Mouse (Mus musculus) heart, embryonic 10.5 days (tissue): ENCODE data around the gene Tas2r122. TPM values are rescaled to one million over a fixed set of nuclear protein-coding genes. Genes with fewer than 3 reads are reported as not detected.
"Not testable (repeated sequence)": the region's sequence is repeated elsewhere in the genome, so short reads cannot be mapped to it uniquely, and the experiment has no call there.

Source experiments
- DNase-seq: peaks from one replicate; pipeline ENCODE4 v3.0.0-alpha.2; 2017; ENCODE audit warnings: low spot score
- H3K27ac ChIP-seq: fragments of 300-500 bp; sonication (generic); 2 replicates; pipeline ENCODE4 v1.5.1; 2016; ENCODE audit warnings: mild to moderate bottlenecking
- H3K27me3 ChIP-seq: fragments of 300-500 bp; sonication (generic); 2 replicates; pipeline ENCODE4 v1.6.1; 2016; ENCODE audit warnings: mild to moderate bottlenecking; ENCODE audit not compliant: poor library complexity, insufficient read depth, severe bottlenecking
- H3K36me3 ChIP-seq: fragments of 300-500 bp; sonication (generic); 2 replicates; pipeline ENCODE4 v1.6.1; 2016; ENCODE audit warnings: mild to moderate bottlenecking, moderate library complexity
- H3K4me1 ChIP-seq: fragments of 300-500 bp; sonication (generic); 2 replicates; pipeline ENCODE4 v1.6.1; 2016; ENCODE audit warnings: mild to moderate bottlenecking
- H3K4me3 ChIP-seq: fragments of 300-500 bp; sonication (generic); 2 replicates; pipeline ENCODE4 v1.5.1; 2016; ENCODE audit warnings: mild to moderate bottlenecking, moderate library complexity
- H3K9me3 ChIP-seq: fragments of 300-500 bp; sonication (generic); 2 replicates; pipeline ENCODE4 v1.6.1; 2016; ENCODE audit warnings: mild to moderate bottlenecking, moderate library complexity
- WGBS: fragments of 180-500 bp; shearing (Covaris S2); methylation state at CpG from one replicate; pipeline ENCODE4 v1.1.7; 2016; 5-methylcytosine and 5-hydroxymethylcytosine counted together
- polyA plus RNA-seq: library from polyadenylated mRNA; unstranded; fragments of >200 nt; fragmentation: Nextera tagmentation; extraction: Ambion mirVana; gene quantifications from 2 replicates; pipeline ENCODE4 v1.2.1, GENCODE M21; 2016

The Tas2r122 gene
- not detected in 2 replicates for polyA plus RNA-seq

DNA sequence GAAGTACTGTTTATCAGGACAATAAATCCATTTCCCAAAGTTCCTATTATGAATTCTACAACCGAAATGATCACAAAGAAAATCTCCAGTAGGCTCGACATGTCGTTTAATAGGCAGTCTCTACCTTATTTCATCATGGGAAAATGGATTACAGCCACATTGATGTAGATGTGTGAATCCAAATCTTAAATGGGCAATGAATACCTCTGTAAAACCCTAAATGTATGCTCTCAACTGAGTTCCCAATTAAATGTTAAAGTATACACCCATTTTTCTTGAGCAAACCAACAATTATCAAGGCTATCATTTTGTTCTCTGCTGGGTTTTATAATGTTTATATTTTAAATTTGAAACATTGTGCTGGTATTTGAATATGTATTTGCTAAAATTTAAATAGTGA lies at the start of gene Tas2r122:
TSS of gene Tas2r122 (minus strand) at position 101 of the 400 bp plus-strand sequence.
- Histone ChIP-seq H3K4me3 (no peak within 1 kb of the TSS), H3K4me1 (no peaks in the 10 kb centered on the region), H3K27ac (no peak within 1 kb of the TSS), H3K36me3 (no peaks in the 10 kb centered on the region), H3K9me3 (no peaks in the 10 kb centered on the region), H3K27me3 (no peaks in the 10 kb centered on the region)
- WGBS = 85% methylated on average over 3 of the region's 3 CpGs
- no peak for DNase-seq

GRCm38 (mm10) chr6:132754430-132754829 lies 42.7 kb upstream of the Tas2r122 start, which contains the start of gene Tas2r124:
TSS of gene Tas2r124 (plus strand) at chr6:132754730.
- Histone ChIP-seq H3K4me3 (no peak within 1 kb of the TSS), H3K9me3 (no peaks in the 10 kb centered on the region), H3K4me1 (no peaks in the 10 kb centered on the region), H3K27me3 (no peaks in the 10 kb centered on the region), H3K27ac (no peak within 1 kb of the TSS), H3K36me3 (no peaks in the 10 kb centered on the region)
- no peak for DNase-seq
- 81% methylated on average over 1 of the region's 1 CpGs for WGBS

DNA sequence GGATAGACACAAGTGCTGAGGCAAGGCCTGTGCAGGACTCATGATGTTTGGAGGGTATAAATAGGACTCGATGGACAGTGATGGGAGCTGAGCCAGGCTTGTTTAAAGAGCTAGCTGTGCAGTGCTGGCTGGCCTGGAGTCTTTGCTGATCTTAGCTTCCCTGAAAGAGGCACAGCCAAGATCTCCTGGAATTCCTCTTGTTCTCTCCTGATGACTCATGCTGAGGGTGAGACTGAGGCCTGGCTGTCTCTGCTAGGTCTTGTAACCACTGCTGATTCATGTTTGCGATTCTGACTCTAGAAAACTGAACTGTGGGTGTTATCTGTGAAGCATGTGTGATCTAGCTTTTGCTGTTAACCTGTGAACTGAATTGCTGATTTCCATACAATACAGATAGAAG lies 38.5 kb upstream of the Tas2r122 start:
- H3K36me3 ChIP-seq = no peaks in the 10 kb centered on the region
- no peak for DNase-seq
- WGBS = 64% methylated on average over 2 of the region's 2 CpGs
- no peaks in the 10 kb centered on the region for H3K27me3 ChIP-seq
- H3K27ac ChIP-seq = no peak overlapping the region
- H3K4me1 ChIP-seq = no peaks in the 10 kb centered on the region
- no peak overlapping the region for H3K4me3 ChIP-seq
- no peaks in the 10 kb centered on the region for H3K9me3 ChIP-seq

GRCm38 (mm10) chr6:132737935-132738334 lies 26.2 kb upstream of the Tas2r122 start, which contains the start of gene Tas2r115:
TSS of gene Tas2r115 (minus strand) at chr6:132738035.
- H3K27ac ChIP-seq = no peak within 1 kb of the TSS
- 70% methylated on average over 2 of the region's 2 CpGs for WGBS
- no peak within 1 kb of the TSS for H3K4me3 ChIP-seq
- no peak for DNase-seq
- no peaks in the 10 kb centered on the region for H3K27me3 ChIP-seq
- H3K4me1 ChIP-seq = no peaks in the 10 kb centered on the region
- no peaks in the 10 kb centered on the region for H3K9me3 ChIP-seq
- H3K36me3 ChIP-seq = no peaks in the 10 kb centered on the region

DNA sequence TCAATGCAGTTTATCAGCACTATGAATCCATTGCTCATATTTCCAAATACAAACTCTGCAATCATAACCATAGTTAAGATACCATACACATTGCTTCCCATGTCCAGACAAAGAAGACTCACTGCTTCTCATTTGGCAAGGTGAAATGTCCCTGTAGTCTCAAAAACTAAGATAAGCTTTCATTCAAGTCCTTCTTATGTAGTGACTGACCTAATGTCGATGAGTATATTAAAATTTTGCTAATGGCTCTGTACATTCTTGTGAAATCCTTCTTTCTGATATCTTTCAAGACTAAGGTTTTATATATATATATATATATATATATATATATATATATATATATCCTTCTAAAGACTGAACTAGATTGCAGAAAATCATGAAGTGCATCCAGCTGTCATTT lies 10.8 kb downstream of the Tas2r122 start, which contains the start of gene Tas2r121:
TSS of gene Tas2r121 (minus strand) at position 101 of the 400 bp plus-strand sequence.
- no peaks in the 10 kb centered on the region for H3K4me1 ChIP-seq
- H3K9me3 ChIP-seq = no peaks in the 10 kb centered on the region
- no peaks in the 10 kb centered on the region for H3K36me3 ChIP-seq
- no peak within 1 kb of the TSS for H3K4me3 ChIP-seq
- no peaks in the 10 kb centered on the region for H3K27me3 ChIP-seq
- no peak within 1 kb of the TSS for H3K27ac ChIP-seq
- 72% methylated on average over 1 of the region's 1 CpGs for WGBS
- no peak for DNase-seq

- not testable (repeated sequence) for H3K4me3 ChIP-seq, H3K27me3 ChIP-seq, H3K27ac ChIP-seq, DNase-seq, H3K4me1 ChIP-seq, H3K36me3 ChIP-seq, H3K9me3 ChIP-seq
- WGBS = 79% methylated on average over 7 of the region's 7 CpGs
Observed at GRCm38 (mm10) chr6:132691596-132691995, 20.1 kb downstream of the Tas2r122 start.

Other genes starting within 250 kb of the Tas2r122 start
- not detected in 2 replicates for gene Prh1, start 142.1 kb downstream of the Tas2r122 start, polyA plus RNA-seq
- not detected in 2 replicates for gene Prp2, start 116.0 kb downstream of the Tas2r122 start, polyA plus RNA-seq
- not detected in 2 replicates for gene A630073D07Rik, start 60.4 kb downstream of the Tas2r122 start, polyA plus RNA-seq
- gene Tas2r120, start 55.0 kb downstream of the Tas2r122 start, polyA plus RNA-seq = not detected in 2 replicates
- gene Tas2r121, start 10.9 kb downstream of the Tas2r122 start, polyA plus RNA-seq = not detected in 2 replicates
- gene Tas2r115, start 26.1 kb upstream of the Tas2r122 start, polyA plus RNA-seq = not detected in 2 replicates
- gene Tas2r124, start 42.8 kb upstream of the Tas2r122 start, polyA plus RNA-seq = not detected in 2 replicates
- not detected in 2 replicates for gene Tas2r102, start 50.2 kb upstream of the Tas2r122 start, polyA plus RNA-seq
- gene Tas2r136, start 66.2 kb upstream of the Tas2r122 start, polyA plus RNA-seq = not detected in 2 replicates
- gene Tas2r117, start 90.9 kb upstream of the Tas2r122 start, polyA plus RNA-seq = not detected in 2 replicates
- gene Tas2r123, start 135.2 kb upstream of the Tas2r122 start, polyA plus RNA-seq = not detected in 2 replicates
- gene Tas2r116, start 143.5 kb upstream of the Tas2r122 start, polyA plus RNA-seq = not detected in 2 replicates
- not detected in 2 replicates for gene Tas2r110, start 156.1 kb upstream of the Tas2r122 start, polyA plus RNA-seq
- gene Tas2r113, start 181.1 kb upstream of the Tas2r122 start, polyA plus RNA-seq = not detected in 2 replicates
- not detected in 2 replicates for gene Tas2r125, start 197.7 kb upstream of the Tas2r122 start, polyA plus RNA-seq
- gene Tas2r129, start 239.2 kb upstream of the Tas2r122 start, polyA plus RNA-seq = not detected in 2 replicates
- gene Tas2r131, start 246.0 kb upstream of the Tas2r122 start, polyA plus RNA-seq = not detected in 2 replicates